Mouse (Mus musculus) retina, embryonic 14.5 days (tissue): ENCODE data around the gene Myo18b.

Experiments used
- DNase-seq: peaks from one replicate; pipeline ENCODE4 v3.0.0-alpha.2; 2015; ENCODE audit warnings: low spot score

Gene Myo18b

DNA sequence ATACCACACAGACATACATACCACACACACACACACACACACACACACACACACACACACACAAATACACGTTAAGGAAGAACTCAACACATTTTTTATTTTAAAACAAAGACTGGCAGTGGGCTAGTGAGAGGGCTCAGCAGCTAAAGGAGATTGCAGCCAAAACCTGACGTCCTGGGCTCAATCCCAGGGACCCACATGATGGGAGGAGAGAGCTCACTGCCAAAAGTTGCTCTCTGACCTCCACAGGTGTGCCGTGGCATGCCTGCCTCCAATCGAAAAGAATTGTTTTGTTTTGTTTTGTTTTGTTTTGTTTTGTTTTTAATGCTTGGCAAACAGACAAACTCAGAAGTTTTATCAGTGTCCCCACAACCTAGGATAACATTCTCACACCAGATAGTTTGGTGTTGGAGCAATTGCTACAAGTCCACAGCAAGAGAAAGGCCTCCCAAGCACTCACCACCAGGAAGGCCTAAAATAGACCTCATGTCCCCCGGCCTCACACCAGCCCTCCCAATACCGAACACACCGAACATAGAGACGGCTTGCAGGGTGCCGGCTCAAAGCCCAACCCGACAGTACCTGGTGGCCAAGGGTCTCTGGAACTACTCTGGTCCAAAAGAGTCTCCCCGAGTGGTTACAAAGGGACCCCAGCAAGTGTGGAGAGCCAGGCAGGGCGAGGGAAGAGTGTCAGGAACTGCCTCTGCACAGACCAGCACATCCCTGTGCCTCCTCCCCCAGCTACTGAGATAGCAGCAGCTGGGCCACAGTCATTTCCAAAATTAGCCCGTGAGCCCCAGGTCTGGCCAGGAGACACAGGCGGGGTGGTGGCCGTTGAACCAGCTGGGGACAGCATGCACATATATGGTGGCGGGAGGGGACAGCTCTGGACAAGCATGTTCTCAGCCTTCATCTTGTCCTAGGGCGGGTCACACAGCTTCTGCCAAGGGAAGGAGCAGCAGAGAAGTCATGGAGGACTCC, at the start of gene Myo18b:
Gene Myo18b, minus strand, starts transcription at position 689 of the 981 bp plus-strand sequence.
- DNase-seq, result no peak

DNA sequence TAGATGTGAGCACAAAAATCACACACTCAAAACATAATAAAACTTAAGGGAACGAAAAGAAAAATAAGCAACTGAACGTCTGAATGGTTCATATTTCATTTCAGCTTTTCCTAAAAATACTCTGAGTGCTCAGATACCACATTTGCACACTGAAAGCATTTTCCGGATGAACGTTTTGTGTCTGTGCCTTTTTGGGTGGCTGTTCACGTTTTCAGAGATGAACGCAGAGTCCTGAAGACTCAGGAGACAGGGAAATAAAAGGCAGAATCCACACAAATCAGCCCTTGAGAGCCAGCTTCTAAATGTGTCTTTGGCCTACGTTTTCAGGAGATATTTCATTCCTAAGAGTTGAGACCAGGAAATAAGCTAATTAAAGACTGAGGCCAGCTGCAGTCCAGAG, 49.8 kb upstream of the Myo18b start:
- DNase-seq, result no peak

DNA sequence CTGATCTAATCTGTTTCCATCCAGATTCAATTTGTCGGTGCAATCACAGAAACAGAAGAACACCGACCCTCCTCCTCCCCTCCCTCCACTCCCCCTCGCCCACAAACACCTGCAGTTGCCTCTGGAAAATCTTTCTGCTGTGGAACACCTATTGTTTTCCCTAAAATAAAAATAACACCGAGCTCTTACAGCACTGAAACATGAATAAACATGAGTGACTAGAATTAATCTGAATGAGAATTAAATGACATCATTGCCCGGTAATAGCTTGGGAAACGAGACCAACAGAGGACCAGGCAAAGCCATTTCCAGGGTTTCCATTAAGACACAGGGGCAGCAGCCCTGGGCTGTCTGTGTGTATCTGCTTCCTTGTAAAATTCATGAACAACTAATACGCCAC, 46.1 kb upstream of the Myo18b start:
- DNase-seq, result no peak

DNA sequence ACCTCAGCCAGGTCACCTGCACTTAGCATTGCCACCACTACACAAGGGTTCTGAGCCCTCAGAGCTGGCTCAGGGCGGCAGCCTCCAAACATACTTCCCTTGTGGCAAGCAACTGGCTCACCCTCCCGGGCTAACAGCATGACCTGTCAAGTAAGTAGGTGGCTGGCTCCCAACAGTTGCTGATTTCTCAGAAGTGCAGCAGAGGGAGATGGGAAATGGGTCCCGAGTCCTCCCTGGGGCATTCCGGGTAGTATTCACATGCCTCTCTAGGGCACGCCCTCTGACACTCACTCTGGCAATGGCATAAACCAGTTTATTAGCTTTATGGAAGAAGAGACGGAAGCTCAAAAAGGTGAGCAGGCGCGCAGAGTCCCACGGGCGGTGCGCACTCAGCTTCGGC, 44.8 kb upstream of the Myo18b start:
- DNase-seq, result no peak

DNA sequence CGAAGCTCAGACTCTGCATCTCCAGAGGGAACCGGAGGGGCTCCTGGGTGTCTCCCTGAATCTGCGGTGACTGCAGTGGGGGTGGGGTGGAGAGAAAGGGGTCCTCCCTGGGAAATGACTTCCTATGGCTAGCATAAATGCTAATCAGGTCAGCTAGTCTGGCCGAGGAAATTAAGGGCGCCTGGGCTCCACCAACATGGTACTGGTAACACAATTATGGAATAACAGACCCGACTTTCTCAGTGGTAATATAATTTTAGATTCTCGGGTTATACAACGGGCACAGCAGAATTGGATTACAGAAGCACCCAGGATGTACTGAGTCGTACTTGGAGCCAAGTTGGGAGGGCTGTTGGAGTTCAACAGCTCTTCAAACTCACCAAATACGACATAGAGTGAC, 40.5 kb upstream of the Myo18b start:
- no peak for DNase-seq

DNA sequence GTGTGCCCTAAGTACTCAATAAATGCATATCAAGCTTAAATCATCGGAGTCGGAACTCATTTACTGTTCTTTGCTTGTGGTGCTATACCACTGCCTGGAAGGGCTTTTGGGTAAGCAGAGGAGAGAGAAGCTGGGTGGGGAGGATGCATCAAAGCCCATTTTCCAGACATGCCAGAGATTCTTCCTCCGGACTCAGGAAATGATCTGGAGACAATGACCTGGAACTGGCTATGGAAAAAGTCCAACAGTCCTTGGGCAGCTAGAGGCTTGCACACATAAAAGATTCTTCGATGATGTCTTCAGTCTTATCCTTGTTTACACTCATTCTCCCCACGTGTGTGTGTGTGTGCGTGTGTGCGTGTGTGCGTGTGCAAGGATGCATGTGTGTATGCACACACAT, 39.3 kb upstream of the Myo18b start:
- no peak for DNase-seq

DNA sequence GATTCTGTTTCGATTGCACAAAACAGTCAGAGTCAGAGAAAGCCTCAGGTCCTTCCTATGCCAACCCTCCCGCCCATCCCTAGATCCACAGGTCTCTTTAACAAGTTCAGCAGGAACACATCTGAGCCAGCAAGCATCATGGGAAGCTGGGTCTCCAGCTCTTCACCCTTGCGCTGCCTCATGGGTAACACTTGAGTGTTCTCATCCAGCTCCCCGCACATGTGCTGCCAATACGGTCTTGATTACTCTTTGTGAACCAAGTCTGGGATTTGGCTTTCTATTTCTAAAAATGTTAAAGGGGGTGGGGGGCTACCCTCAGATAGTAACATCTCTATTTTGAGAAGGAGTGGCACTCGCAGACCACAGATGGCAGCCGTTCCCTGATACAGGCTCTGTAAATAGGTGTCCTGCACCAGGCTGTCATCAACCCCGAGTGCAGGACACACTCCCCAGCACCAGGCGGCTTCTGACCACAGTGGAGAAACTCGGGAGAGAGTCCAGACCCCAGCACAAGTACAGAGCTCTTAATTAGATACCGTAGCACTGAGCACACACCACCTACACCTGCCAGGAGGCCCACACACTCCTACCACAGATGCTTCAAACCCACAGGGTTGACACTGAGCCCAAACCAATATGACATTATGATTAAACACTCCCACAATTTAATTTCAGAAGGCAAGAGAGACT, 36.9 kb upstream of the Myo18b start:
- DNase-seq, result no peak

DNA sequence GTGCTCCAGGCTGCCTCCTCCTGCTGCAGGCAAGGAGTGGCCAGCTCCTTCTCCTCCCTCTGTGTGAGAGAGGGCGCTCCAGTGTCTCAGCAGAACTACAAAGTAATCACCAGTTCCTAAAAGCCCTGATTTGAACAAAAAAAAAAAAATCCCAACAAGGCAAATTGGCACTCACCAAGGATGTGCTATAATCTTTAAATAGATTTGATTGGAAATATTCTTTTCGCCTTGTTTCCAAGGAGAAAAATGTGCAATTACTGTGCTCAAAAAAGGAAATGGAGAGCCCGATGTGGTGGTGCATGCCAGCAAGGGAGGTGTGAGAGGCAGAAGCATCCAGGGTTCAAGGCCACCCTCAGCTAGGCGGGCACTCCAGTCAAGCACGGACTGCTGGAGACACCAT, 35.7 kb upstream of the Myo18b start:
- DNase-seq, result no peak

DNA sequence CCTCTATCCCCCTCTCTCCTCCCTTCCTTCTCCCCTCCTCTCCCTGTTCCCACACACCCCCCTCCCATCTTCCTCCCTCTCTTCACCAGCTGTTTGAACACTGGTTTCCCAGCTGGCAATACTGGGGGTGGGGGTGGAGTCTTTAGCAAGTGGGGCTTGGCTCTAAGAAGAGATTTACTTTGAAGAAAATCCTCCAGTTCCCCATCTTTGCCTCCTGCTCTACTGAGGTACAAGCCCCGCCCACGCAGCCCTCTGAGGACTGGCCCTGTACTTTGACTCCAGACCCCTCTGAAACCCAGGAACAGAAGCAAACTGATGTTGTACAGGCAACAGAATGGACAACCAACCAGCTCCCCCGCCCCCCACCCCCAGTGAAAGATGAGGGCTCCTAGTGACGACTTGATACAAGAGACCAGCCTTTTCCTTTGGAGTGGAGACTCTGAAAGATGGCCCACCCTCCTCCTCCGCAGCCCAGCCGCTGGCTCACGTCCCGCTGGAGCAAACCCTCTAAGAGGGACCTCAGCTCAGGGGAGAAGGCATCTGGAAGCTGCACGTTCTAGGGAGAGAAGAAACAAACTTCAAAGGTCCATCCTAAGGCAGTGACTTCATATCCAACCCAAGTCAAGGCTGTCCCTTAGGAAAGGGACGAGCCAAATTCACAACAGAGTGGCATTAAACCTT, 32.2 kb upstream of the Myo18b start:
- DNase-seq, result no peak

DNA sequence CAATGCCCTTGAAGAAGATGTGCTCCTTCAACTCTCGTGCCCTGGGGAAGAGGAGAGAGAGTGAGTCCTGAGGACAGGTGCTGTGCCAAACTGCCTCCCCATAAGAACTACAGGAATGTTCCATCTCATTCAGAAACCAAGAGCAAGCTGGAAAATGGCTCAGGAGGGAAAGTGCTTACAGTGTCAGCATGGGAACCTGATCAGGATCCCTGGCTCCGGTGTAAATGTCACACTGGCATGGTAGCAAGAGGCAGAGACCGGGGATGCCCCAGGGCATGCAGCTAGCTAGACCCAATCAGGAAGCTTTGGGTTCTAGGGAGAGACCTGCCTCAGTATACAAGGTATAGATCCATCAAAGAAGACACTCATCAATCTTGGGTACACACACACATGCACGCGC, 29.3 kb upstream of the Myo18b start:
- no peak for DNase-seq

DNA sequence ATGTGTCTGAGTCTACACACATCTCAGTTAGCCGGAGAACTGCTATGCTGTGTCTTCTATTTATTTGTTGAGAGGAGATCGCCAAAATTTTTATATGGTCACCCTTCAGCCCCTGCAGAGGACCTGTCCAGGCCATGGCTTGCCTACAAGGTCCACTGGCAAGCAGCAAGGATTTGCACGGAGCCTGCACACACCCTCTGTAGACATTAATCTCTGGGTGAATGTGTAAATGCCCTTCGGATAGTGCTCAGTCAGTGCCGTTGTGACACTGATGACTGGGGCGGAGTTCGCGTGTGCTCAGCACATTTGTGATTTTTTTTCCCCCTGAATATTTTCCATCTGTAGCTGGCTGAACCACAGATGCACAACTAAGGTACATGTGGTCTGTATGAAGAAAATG, 28.6 kb upstream of the Myo18b start:
- no peak for DNase-seq

DNA sequence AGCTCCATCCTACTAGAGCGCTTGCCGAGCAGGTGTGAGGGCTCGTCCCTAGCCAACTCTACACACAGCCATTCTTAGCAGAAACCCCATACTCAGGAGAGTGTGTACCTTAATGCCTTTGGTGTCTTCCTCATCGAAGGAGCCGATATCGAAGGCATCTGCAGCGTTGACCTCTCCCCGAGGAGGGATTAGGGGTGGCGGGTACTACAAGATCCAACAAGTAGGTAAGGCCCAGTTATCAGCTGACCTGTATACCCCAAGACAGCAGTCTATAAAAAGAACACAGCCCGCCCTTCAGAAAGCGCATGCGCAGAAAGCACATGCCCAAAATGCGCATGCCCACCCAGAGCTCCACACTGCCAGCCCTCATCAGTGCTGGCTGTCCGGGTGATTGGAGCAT, 27.7 kb upstream of the Myo18b start:
- no peak for DNase-seq

DNA sequence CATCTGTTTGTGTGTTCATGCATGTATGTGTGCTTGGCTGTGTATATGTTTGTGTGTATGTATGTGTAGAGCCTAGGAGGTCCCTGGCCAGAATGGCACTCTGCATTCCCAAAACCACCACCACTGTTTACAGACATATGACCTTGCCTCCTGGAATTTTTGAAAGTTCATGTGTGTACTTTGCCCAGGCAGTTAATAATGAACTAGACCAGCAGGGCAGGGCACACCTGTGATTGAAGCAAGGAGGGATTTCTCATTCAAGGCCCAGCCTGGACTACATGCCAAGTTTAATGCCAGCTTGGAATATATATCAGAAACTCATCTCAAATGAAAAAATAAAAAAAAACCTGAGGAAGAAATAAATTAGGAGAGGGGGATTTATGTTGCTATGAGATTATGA, 25.8 kb upstream of the Myo18b start:
- no peak for DNase-seq

DNA sequence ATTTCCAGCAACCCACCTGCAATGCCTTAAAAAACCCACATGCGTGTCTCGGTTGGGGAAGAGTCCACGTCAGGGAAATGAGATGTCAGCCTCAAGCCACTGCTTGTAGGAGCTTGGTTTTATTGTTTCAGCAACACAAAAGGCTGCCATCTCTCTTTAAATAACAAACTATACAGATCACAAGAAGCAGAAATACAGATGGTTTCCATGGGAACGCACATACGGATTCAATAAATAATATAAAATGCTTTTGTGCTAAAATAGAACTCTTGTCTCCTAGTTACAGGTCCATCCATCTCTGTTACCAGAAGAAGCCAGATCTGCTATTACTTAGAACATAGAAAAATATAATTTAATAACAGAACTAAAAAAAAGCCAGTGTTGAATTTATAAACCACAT, 14.2 kb upstream of the Myo18b start:
- DNase-seq, result no peak

DNA sequence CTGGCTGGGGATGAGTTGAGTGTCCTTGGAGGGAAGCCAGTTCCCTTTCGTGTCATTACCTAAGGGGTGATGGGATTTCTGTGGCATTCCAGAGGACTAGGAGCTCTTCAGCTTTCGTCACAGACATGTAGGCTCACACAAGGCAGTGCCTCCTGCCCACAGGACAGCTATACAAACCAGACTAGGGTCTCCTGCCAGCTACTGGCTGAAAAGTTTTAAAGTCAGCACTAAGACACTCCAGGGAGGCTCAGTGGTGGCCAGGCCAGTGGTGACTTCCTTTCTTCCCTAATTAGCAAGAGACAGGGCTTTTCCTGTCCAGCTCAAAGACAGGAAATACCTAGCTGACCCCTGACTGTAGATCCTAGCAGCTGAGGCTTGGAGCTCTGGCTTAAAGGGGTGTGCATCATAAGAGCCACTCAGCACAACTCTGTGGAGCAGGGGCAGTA, 12.0 kb upstream of the Myo18b start:
- DNase-seq, result no peak

DNA sequence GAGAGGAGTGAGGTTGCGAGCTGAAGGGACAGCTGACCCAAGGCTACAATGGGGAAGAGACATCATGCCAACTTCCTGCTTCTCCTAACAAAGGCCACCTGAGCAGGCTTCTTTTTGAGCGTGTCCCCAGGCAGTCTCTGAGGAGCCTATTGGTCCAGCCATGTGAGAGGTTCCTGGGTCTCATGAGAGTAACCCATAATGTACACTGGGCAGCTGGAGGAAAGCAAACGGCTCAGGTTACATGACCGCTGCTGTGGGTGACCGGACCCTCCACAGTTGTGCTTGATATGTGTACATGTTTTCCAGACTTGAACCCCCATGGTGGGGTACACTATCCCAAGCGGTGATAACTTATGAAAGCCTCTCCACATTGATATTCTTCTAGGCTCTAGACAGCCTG, 11.3 kb upstream of the Myo18b start:
- no peak for DNase-seq

DNA sequence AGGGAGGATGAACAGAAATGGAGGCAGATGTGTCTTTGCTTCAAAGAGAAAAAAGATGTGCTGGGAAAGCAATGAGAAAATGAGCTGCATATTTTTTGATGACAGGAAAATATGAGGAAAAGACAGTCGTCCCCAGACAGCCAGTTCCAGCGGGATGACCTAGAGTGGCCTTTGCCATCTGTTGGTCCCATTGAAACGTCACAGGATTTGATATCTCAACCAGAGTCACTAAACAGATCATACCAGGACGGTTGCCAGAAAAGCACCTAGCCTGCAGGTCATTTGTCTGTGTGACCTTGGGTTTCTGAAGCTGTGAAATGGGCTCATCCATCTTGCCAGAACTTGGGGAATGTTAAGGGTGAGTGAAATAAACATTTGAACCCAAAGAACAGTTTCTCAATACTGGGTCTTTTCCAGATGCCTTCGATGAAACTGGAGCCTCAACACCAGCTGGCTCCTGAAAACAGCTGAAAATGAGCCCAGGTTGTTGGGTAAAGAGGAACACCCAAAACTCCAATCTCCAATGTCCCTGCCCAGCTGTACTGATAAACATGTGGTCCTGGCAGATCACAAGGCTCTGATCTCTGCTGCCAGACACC, 2.6 kb downstream of the Myo18b start:
- DNase-seq, result no peak

DNA sequence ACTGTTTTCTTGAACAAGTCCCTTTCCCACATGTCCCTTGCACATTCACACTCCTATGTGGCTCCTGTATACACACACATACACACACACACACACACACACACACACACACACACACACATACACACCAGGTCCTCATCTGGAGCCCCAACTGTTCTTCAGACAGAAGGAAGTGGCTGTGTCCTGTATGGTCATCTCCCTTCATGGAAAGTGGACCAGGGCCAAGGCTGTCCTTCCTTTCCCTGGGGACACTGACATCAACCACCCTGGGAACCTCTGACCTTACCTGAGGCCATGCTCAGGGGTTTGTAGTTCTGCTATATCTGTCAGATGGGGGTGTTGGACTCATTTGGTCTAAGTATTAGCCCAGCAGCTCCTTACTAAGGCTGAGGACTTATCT, 3.8 kb downstream of the Myo18b start:
- DNase-seq, result no peak

DNA sequence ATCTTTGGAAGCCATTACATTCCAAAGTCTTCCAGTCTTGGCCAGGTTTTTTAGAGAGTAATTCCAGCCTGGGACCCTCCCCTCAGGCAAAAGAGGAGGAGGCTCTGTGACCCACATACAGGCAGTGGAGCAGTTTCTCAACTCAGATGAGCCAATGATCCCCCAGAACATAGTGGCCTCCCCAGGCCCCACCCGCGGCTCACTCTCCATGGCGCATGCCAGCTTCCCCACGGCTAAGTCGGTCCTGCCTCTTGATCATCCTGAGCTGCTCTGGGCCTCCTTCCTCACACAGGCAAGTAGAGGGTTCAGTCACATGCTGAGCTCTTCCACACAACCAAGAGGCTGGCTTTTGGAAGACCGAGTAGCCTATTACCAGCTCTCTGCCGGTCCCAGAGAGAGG, 7.5 kb downstream of the Myo18b start:
- DNase-seq, result no peak

DNA sequence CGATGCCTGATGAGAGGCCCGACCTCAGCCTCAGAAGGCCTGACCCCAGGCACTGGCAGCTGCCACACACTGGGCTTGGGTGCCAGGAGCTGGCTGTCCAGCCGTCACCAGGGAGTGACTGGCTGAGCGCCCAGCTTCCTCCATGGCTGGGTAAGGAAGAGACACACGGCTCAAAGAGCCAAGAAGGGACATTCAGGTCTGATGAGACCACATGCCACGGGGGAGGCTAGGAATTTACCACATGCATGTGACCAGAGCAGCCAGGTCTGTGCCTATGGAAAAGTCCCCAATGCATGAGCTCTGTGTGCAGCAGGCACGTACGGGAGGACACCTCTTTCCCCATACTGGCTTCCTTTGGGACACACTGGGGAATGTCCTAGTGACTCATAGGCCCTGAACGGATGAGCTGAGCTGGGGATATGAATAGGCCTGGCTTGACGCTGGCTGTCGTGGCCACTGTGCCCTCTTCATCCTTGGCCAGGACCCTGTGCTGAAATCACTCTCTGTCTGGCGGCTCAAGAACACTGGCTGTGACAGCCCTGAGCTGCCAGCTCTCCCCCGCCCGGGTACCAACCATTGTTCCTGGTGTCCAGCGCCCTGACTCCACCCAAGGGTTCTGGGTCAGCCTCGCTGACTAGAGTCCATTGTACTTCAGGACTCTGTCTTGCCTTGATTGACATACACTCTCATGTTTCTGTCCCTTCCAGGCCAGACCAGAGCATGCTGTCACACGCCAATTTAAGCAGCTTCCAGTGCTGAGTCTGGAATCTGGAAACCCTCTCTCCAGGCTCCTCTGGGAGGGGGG, 9.3 kb downstream of the Myo18b start:
- no peak for DNase-seq

DNA sequence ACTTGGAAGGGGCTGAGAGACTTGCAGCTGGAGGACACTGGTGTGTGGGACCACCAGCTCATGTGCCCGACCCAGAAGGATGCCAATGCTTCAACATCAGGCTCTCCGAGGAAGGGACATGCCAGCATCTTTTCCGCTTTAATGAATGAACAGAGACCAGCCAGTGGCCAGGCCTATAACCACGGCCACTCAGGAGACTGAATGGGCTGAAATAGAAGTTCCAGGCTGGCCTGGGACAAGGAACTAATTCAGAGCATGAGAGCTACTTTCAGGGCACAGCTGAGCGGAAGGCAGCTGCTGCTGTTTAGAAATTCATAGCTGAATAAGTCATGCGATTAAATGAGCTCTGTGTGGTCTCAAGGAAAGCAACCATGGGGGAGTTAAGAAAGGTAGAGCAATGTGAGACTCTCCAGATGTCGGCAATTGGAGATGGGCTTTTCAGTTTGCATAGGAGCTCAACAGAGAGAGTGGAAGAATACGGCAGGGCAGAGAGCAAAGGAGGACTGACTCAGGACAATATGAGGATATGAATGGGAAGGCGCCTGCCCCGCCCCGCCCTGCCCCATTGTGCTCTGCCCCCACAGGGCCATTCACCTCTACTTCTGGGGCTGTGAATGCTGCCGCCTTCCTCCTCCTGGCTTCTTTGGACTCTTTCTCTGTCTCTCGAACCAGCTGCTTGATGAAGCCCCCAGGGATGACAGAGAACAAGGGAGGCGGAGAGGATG, 18.6 kb downstream of the Myo18b start:
- no peak for DNase-seq
